Mouse (Mus musculus): ENCODE data around the gene Mycbp.

DNA sequence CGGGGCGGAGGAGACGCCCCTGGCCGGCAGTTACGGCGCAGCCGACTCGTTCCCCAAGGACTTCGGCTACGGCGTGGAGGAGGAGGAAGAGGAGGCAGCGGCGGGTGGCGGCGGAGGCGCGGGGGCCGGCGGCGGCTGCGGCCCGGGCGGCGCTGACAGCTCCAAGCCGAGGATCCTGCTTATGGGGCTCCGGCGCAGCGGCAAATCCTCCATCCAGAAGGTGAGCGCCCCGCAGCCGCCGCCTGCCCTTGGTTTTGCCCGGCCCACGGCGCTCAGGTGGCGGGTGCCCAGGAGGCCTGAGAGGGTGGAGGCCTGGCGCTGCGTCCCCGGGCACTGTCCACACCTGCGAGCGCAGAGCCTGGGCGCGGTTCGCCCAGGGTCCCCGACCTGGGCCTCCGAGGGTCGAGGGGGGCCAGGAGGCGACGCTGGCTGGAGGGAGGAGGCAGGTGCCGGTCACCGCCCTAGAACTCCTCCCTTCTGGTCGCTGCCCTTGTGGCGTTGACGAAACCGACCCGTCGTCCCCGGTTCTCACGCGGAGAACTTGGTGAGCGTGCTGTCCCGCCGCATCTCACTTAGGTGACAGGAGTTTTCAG lies 13.0 kb downstream of the Mycbp start, which contains the start of gene 4930535I16Rik:
- TF ChIP-seq CTCF (conservative IDR thresholded peaks at IDR 0.05; ENCODE audit: low read length) (no peak), POU5F1 (IDR thresholded peaks at IDR 0.05; ENCODE audit: borderline replicate concordance, low read length) (no peak), NANOG (IDR thresholded peaks at IDR 0.05; ENCODE audit: borderline replicate concordance, low read length) (no peak)

All from E14TG2a.4 (cell line).